ENCODE assay signal across 8 mouse cellular contexts in the genomic region with DNA sequence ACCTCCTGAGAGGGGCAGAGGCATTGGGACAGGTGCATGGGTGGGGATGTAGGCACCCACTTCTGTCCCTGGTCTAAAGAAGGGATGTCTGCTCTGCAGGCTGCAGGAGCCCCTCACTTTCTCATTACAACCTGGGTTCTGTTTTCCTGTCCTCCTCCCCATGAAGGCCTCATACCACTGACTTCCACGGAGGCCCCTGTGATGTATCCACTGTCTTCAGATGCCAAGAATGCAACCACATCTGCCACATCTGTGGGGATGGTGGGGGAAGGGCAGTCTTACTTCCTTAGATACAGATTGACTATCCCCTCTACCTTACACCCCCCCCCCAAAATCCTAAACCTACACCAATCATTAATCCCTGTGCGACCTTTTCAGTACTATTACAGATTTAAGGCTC. TPM values are rescaled to one million over a fixed set of nuclear protein-coding genes. Genes with fewer than 3 reads are reported as not detected.
A peak's percentile ranks its signal among the peaks of the same experiment; 100 is the strongest.
DNase-seq lines count a peak whose midpoint lies in the region; ATAC-seq lines count a peak whose summit lies in the region.

No protein-coding gene starts in this region.

- H3K36me3 ChIP-seq in heart, embryonic 10.5 days: peaks cover 45% of the 10 kb centered on the region
- H3K36me3 ChIP-seq in embryonic facial prominence, embryonic 14.5 days (ENCODE audit: control insufficient read depth, insufficient read depth, low read length): peaks cover 42% of the 10 kb centered on the region
- peaks cover 46% of the 10 kb centered on the region for H3K36me3 ChIP-seq in limb, embryonic 12.5 days

- peak overlapping the region; percentile 90; the same call in 1 of the 2 replicates for H3K4me3 ChIP-seq in heart, embryonic 10.5 days
- peak overlapping the region; percentile 91; the same call in 1 of the 2 replicates for H3K4me3 ChIP-seq in embryonic facial prominence, embryonic 14.5 days (ENCODE audit: low read depth, low read length)
- peak overlapping the region; percentile 87; the same call in 1 of the 2 replicates for H3K4me3 ChIP-seq in limb, embryonic 12.5 days (replicated peaks)

- no peak for ATAC-seq in embryonic facial prominence, embryonic 14.5 days (ENCODE audit: low read depth)
- no peak for ATAC-seq in limb, embryonic 12.5 days (ENCODE audit: insufficient number of reproducible peaks, insufficient read depth, low FRiP score, low TSS enrichment, low read depth)
- ATAC-seq in megakaryocyte progenitor cell, adult 5-6 weeks (replicated peaks; ENCODE audit: poor library complexity): no peak

- WGBS in heart, embryonic 10.5 days: 20% methylated on average over 2 of the region's 2 CpGs
- WGBS in embryonic facial prominence, embryonic 14.5 days: 29% methylated on average over 2 of the region's 2 CpGs
- 43% methylated on average over 2 of the region's 2 CpGs for WGBS in limb, embryonic 12.5 days

- peaks cover 75% of the 10 kb centered on the region for H3K4me1 ChIP-seq in heart, embryonic 10.5 days
- peaks cover 42% of the 10 kb centered on the region for H3K4me1 ChIP-seq in embryonic facial prominence, embryonic 14.5 days (ENCODE audit: control insufficient read depth, insufficient read depth, low read length)
- peaks cover 62% of the 10 kb centered on the region for H3K4me1 ChIP-seq in limb, embryonic 12.5 days (replicated peaks)

- no peak overlapping the region for H3K9ac ChIP-seq in embryonic facial prominence, embryonic 14.5 days (ENCODE audit: low read depth, low read length)
- H3K9ac ChIP-seq in limb, embryonic 12.5 days (replicated peaks): peak overlapping the region; percentile 73; the same call in 1 of the 2 replicates

- no peaks in the 10 kb centered on the region for H3K27me3 ChIP-seq in heart, embryonic 10.5 days (ENCODE audit: insufficient read depth, poor library complexity, severe bottlenecking)
- no peaks in the 10 kb centered on the region for H3K27me3 ChIP-seq in embryonic facial prominence, embryonic 14.5 days (replicated peaks; ENCODE audit: control insufficient read depth, insufficient read depth, low read length)
- H3K27me3 ChIP-seq in limb, embryonic 12.5 days: no peaks in the 10 kb centered on the region

- H3K9me3 ChIP-seq in heart, embryonic 10.5 days: no peaks in the 10 kb centered on the region
- no peaks in the 10 kb centered on the region for H3K9me3 ChIP-seq in embryonic facial prominence, embryonic 14.5 days (ENCODE audit: control insufficient read depth, low read length)
- no peaks in the 10 kb centered on the region for H3K9me3 ChIP-seq in limb, embryonic 12.5 days

- peak overlapping the region; percentile 97 for H3K4me2 ChIP-seq in embryonic facial prominence, embryonic 14.5 days (ENCODE audit: low read depth, low read length)
- peak overlapping the region; percentile 99 for H3K4me2 ChIP-seq in limb, embryonic 12.5 days

- no peak for DNase-seq in heart, embryonic 10.5 days (ENCODE audit: low spot score)
- no peak for DNase-seq in heart, adult 9 months (ENCODE audit: low spot score in 2 of 2)
- peak; percentile 75 for DNase-seq in 3T3-L1 (ENCODE audit: low read depth, low spot score)
- DNase-seq in embryonic facial prominence, embryonic 14.5 days (ENCODE audit: low spot score): no peak
- no peak for DNase-seq in layer of hippocampus, postnatal 10 days (ENCODE audit: low spot score in 2 of 2)
- no peak for DNase-seq in right cerebral cortex, postnatal 25 days

- 0 out of 2 replicates have a peak overlapping the region, but pooled peaks have one; percentile 99 for H3K27ac ChIP-seq in heart, embryonic 10.5 days
- no peak overlapping the region for H3K27ac ChIP-seq in embryonic facial prominence, embryonic 14.5 days (replicated peaks; ENCODE audit: low read depth, low read length)
- H3K27ac ChIP-seq in limb, embryonic 12.5 days: no peak overlapping the region

RNA-seq across cellular contexts. Expression of a gene that starts 1.6 kb away (rescaled TPM):
- 32.4 and 36.4 TPM in 2 replicates for polyA plus RNA-seq in heart, embryonic 10.5 days (2016; fragmentation: Nextera tagmentation; extraction: Ambion mirVana)
- polyA plus RNA-seq in embryonic facial prominence, embryonic 14.5 days (2014; fragmentation: Nextera tagmentation; extraction: Ambion mirVana): 41.3 and 46.1 TPM in 2 replicates
- 54.4 and 56.8 TPM in 2 replicates for polyA plus RNA-seq in limb, embryonic 12.5 days (2016; fragmentation: Nextera tagmentation; extraction: Ambion mirVana)
- total RNA-seq in layer of hippocampus, postnatal 10 days (2021): 10 to 100 TPM; 48.6 to 51.6 TPM
- total RNA-seq in megakaryocyte progenitor cell, adult 5-6 weeks (2015): 61.7 and 65.6 TPM in 2 replicates
- 36.6 and 46.5 TPM in 2 replicates for total RNA-seq in megakaryocyte progenitor cell, adult 5-6 weeks (2017)

RNA-seq across cellular contexts. Expression of a gene that starts 1.7 kb away (rescaled TPM):
- 14.4 and 15.8 TPM in 2 replicates for polyA plus RNA-seq in heart, embryonic 10.5 days (2016; fragmentation: Nextera tagmentation; extraction: Ambion mirVana)
- polyA plus RNA-seq in embryonic facial prominence, embryonic 14.5 days (2014; fragmentation: Nextera tagmentation; extraction: Ambion mirVana): 6.0 and 7.2 TPM in 2 replicates
- 21.6 and 25.3 TPM in 2 replicates for polyA plus RNA-seq in limb, embryonic 12.5 days (2016; fragmentation: Nextera tagmentation; extraction: Ambion mirVana)
- 10 to 100 TPM; 27.8 to 34.2 TPM for total RNA-seq in layer of hippocampus, postnatal 10 days (2021)
- total RNA-seq in megakaryocyte progenitor cell, adult 5-6 weeks (2015): 8.1 and 9.6 TPM in 2 replicates
- total RNA-seq in megakaryocyte progenitor cell, adult 5-6 weeks (2017): 9.8 and 12.7 TPM in 2 replicates

RNA-seq across cellular contexts. Expression of a gene that starts 5.3 kb away (rescaled TPM):
- 160 and 180 TPM in 2 replicates for polyA plus RNA-seq in heart, embryonic 10.5 days (2016; fragmentation: Nextera tagmentation; extraction: Ambion mirVana)
- polyA plus RNA-seq in embryonic facial prominence, embryonic 14.5 days (2014; fragmentation: Nextera tagmentation; extraction: Ambion mirVana): 118 and 125 TPM in 2 replicates
- 179 and 191 TPM in 2 replicates for polyA plus RNA-seq in limb, embryonic 12.5 days (2016; fragmentation: Nextera tagmentation; extraction: Ambion mirVana)
- total RNA-seq in layer of hippocampus, postnatal 10 days (2021): 100 to 1,000 TPM in 1 of 2 experiments, 10 to 100 TPM in 1; 82.8 to 108 TPM
- 6.2 and 9.5 TPM in 2 replicates for total RNA-seq in megakaryocyte progenitor cell, adult 5-6 weeks (2015)
- 101 and 107 TPM in 2 replicates for total RNA-seq in megakaryocyte progenitor cell, adult 5-6 weeks (2017)

RNA-seq across cellular contexts. Expression of a gene that starts 5.4 kb away (rescaled TPM):
- 31.4 and 40.6 TPM in 2 replicates for polyA plus RNA-seq in heart, embryonic 10.5 days (2016; fragmentation: Nextera tagmentation; extraction: Ambion mirVana)
- polyA plus RNA-seq in embryonic facial prominence, embryonic 14.5 days (2014; fragmentation: Nextera tagmentation; extraction: Ambion mirVana): 26.0 and 29.2 TPM in 2 replicates
- polyA plus RNA-seq in limb, embryonic 12.5 days (2016; fragmentation: Nextera tagmentation; extraction: Ambion mirVana): 64.3 and 64.4 TPM in 2 replicates
- total RNA-seq in layer of hippocampus, postnatal 10 days (2021): 10 to 100 TPM; 70.1 to 70.2 TPM
- total RNA-seq in megakaryocyte progenitor cell, adult 5-6 weeks (2015): 22.1 and 22.2 TPM in 2 replicates
- total RNA-seq in megakaryocyte progenitor cell, adult 5-6 weeks (2017): 34.2 and 42.6 TPM in 2 replicates

RNA-seq across cellular contexts. Expression of a gene that starts 13.0 kb away (rescaled TPM):
- polyA plus RNA-seq in heart, embryonic 10.5 days (2016; fragmentation: Nextera tagmentation; extraction: Ambion mirVana): 0.38 and 1.0 TPM in 2 replicates
- 53.9 and 64.3 TPM in 2 replicates for polyA plus RNA-seq in embryonic facial prominence, embryonic 14.5 days (2014; fragmentation: Nextera tagmentation; extraction: Ambion mirVana)
- 17.5 and 31.9 TPM in 2 replicates for polyA plus RNA-seq in limb, embryonic 12.5 days (2016; fragmentation: Nextera tagmentation; extraction: Ambion mirVana)
- total RNA-seq in layer of hippocampus, postnatal 10 days (2021): 10 to 100 TPM; 14.5 to 22.0 TPM
- 0.83 and 0.94 TPM in 2 replicates for total RNA-seq in megakaryocyte progenitor cell, adult 5-6 weeks (2015)
- 1.9 and 3.1 TPM in 2 replicates for total RNA-seq in megakaryocyte progenitor cell, adult 5-6 weeks (2017)
